Mouse (Mus musculus) c-Kit-positive CD71-positive TER-119-positive erythroid progenitor cells, embryonic 14.5 days (primary cell): ENCODE data around the gene Limd2.
"Not testable (repeated sequence)": the region's sequence is repeated elsewhere in the genome, so short reads cannot be mapped to it uniquely, and the experiment has no call there.

Experiments
- DNase-seq: peaks from one replicate; pipeline ENCODE4 v3.0.0-alpha.2; 2013; ENCODE audit warnings: low spot score

Gene Limd2

GRCm38 (mm10) chr11:106170807-106171206, 10.1 kb upstream of the Limd2 start:
- no peak for DNase-seq

GRCm38 (mm10) chr11:106167435-106167834, 6.8 kb upstream of the Limd2 start:
- DNase-seq: no peak

GRCm38 (mm10) chr11:106164601-106165180, 4.0 kb upstream of the Limd2 start:
- no peak for DNase-seq

GRCm38 (mm10) chr11:106163546-106163945, 2.9 kb upstream of the Limd2 start:
- DNase-seq: no peak

GRCm38 (mm10) chr11:106162237-106162636, 1.6 kb upstream of the Limd2 start:
- no peak for DNase-seq

- no peak for DNase-seq
Measured at GRCm38 (mm10) chr11:106159921-106160840, 479 bp downstream of the Limd2 start.

GRCm38 (mm10) chr11:106159216-106159920, 1.3 kb downstream of the Limd2 start:
- no peak for DNase-seq

GRCm38 (mm10) chr11:106158930-106159215, 1.8 kb downstream of the Limd2 start:
- no peak for DNase-seq

GRCm38 (mm10) chr11:106158081-106158929, 2.4 kb downstream of the Limd2 start:
- DNase-seq: no peak

- DNase-seq: no peak
Measured at GRCm38 (mm10) chr11:106157154-106157553, 3.5 kb downstream of the Limd2 start.

GRCm38 (mm10) chr11:106156257-106156656, 4.4 kb downstream of the Limd2 start:
- no peak for DNase-seq

GRCm38 (mm10) chr11:106155761-106156160, 4.9 kb downstream of the Limd2 start:
- no peak for DNase-seq

- DNase-seq: no peak
Measured at GRCm38 (mm10) chr11:106154770-106155169, 5.9 kb downstream of the Limd2 start.

GRCm38 (mm10) chr11:106154091-106154490, 6.6 kb downstream of the Limd2 start:
- no peak for DNase-seq

GRCm38 (mm10) chr11:106152132-106152531, 8.5 kb downstream of the Limd2 start:
- DNase-seq: no peak

GRCm38 (mm10) chr11:106151219-106151618, 9.4 kb downstream of the Limd2 start:
- DNase-seq: no peak

- DNase-seq: no peak
Measured at GRCm38 (mm10) chr11:106134580-106135528, 25.8 kb downstream of the Limd2 start.

- DNase-seq: no peak
Measured at GRCm38 (mm10) chr11:106132516-106132915, 28.1 kb downstream of the Limd2 start.

GRCm38 (mm10) chr11:106129477-106129876, 31.2 kb downstream of the Limd2 start:
- DNase-seq: no peak

- DNase-seq: not testable (repeated sequence)
Measured at GRCm38 (mm10) chr11:106126727-106127373, 33.8 kb downstream of the Limd2 start.
